Mouse (Mus musculus): Measurements from ENCODE around the gene Nr0b1.

Gene Nr0b1

GRCm38 (mm10) chrX:86191614-86192419 is at the start of gene Nr0b1:
Gene Nr0b1, plus strand, starts transcription at chrX:86191764.
- no peak for DNase-seq (ENCODE audit: low spot score in 2 of 2)

- no peak for DNase-seq (ENCODE audit: low spot score in 2 of 2)
Measured at GRCm38 (mm10) chrX:86187250-86187649, 4.3 kb upstream of the Nr0b1 start.

GRCm38 (mm10) chrX:86192420-86192994 is 943 bp downstream of the Nr0b1 start:
- DNase-seq (ENCODE audit: low spot score in 2 of 2) = no peak

GRCm38 (mm10) chrX:86193386-86193785 is 1.8 kb downstream of the Nr0b1 start:
- DNase-seq (ENCODE audit: low spot score in 2 of 2) = no peak

GRCm38 (mm10) chrX:86237246-86237645 is 45.7 kb downstream of the Nr0b1 start:
- DNase-seq (ENCODE audit: low spot score in 2 of 2) = no peak

Measured in urinary bladder, postnatal 4 days (tissue).